Mouse (Mus musculus) erythroblast, embryonic 14.5 days (primary cell): ENCODE data around the gene Brip1. TPM values are rescaled to one million over a fixed set of nuclear protein-coding genes. Genes with fewer than 3 reads are reported as not detected.
"Not testable (repeated sequence)": the region's sequence is repeated elsewhere in the genome, so short reads cannot be mapped to it uniquely, and the experiment has no call there.

ENCODE experiments used
- H3K27me3 ChIP-seq: 2 replicates; pipeline ENCODE4 v1.6.1; 2012; ENCODE audit warnings: inconsistent platforms; ENCODE audit not compliant: control insufficient read depth
- H3K36me3 ChIP-seq: 2 replicates; pipeline ENCODE4 v1.6.1; 2012; ENCODE audit warnings: mild to moderate bottlenecking, inconsistent platforms; ENCODE audit not compliant: control insufficient read depth
- H3K4me1 ChIP-seq: 2 replicates; pipeline ENCODE4 v1.6.1; 2012; ENCODE audit warnings: inconsistent platforms; ENCODE audit not compliant: control insufficient read depth
- H3K4me3 ChIP-seq: replicated peaks from 2 replicates; pipeline ENCODE3; 2012; ENCODE audit warnings: moderate library complexity, mild to moderate bottlenecking, inconsistent platforms
- H3K9me3 ChIP-seq: 2 replicates; pipeline ENCODE4 v1.6.1; 2012; ENCODE audit warnings: low read length, inconsistent platforms, mixed read lengths; ENCODE audit not compliant: control insufficient read depth
- GATA1 ChIP-seq: IDR thresholded peaks from 2 replicates; pipeline ENCODE4 v1.6.1; 2012; ENCODE audit warnings: low read length, inconsistent platforms, mixed read lengths
- TAL1 ChIP-seq: IDR thresholded peaks from 3 replicates; pipeline ENCODE4 v1.6.1; 2012; ENCODE audit warnings: low read length, inconsistent platforms, mixed read lengths
- polyA plus RNA-seq: library from polyadenylated mRNA; stranded (reverse); fragments of >175 nt; gene quantifications from 2 replicates; pipeline ENCODE4 v1.2.3, GENCODE M21; 2012

Brip1 gene
- polyA plus RNA-seq, 1 experiment = 0.08 TPM

GRCm38 (mm10) chr11:86201901-86202675 lies 1.1 kb upstream of the Brip1 start:
- TF ChIP-seq TAL1 (no peak), GATA1 (no peak)
- peaks cover 66% of the 10 kb centered on the region for H3K36me3 ChIP-seq
- peaks cover 42% of the 10 kb centered on the region for H3K4me1 ChIP-seq
- H3K4me3 ChIP-seq = peak overlapping the region; percentile 79
- H3K9me3 ChIP-seq = peaks cover 22% of the 10 kb centered on the region
- H3K27me3 ChIP-seq = no peaks in the 10 kb centered on the region

DNA sequence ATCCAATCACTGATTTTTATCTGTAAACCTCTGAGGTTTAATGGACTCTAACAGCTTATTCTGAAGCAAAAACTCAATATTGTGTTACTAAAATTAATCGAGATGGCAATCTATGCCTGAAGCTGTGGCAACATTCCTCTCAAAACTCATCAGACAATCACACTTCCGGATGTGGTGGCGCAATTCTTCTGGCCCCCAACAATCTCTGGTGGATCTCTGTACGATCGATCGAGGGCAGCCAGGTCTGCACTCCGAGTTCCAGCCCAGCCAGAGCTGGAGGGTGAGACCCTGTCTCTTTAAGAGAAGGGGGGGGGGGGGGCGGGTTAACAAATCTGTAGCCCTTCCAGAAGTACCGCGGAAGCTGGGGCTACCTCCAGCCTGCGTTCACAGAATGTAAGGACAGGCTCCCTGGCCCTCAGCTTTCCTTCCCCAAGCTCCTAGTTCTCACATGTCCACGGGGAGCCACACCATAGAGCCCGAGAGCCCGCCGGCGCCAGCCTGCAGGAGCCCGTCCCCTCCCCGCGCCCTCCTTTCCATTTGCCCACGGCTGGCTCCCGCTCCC lies 452 bp downstream of the Brip1 start:
- TF ChIP-seq TAL1 (no peak), GATA1 (no peak)
- Histone ChIP-seq H3K36me3 (peaks cover 64% of the 10 kb centered on the region), H3K9me3 (peaks cover 20% of the 10 kb centered on the region), H3K4me1 (peaks cover 42% of the 10 kb centered on the region), H3K27me3 (no peaks in the 10 kb centered on the region), H3K4me3 (peak overlapping the region; percentile 79)

GRCm38 (mm10) chr11:86199733-86200132 lies 1.3 kb downstream of the Brip1 start:
- Histone ChIP-seq H3K9me3 (peaks cover 13% of the 10 kb centered on the region), H3K4me3 (peak overlapping the region; percentile 79), H3K27me3 (no peaks in the 10 kb centered on the region), H3K36me3 (peaks cover 64% of the 10 kb centered on the region), H3K4me1 (peaks cover 35% of the 10 kb centered on the region)
- no peak for TF ChIP-seq GATA1
- no peak for TF ChIP-seq TAL1

- not testable (repeated sequence) for H3K4me3 ChIP-seq, H3K4me1 ChIP-seq, H3K27me3 ChIP-seq, H3K9me3 ChIP-seq
- peaks cover 24% of the 10 kb centered on the region for H3K36me3 ChIP-seq
Measured at GRCm38 (mm10) chr11:86185224-86185623, 15.8 kb downstream of the Brip1 start.

- Histone ChIP-seq H3K4me3 (no peak overlapping the region), H3K4me1 (peaks cover 7% of the 10 kb centered on the region; the same call in 1 of the 2 replicates), H3K27me3 (no peaks in the 10 kb centered on the region), H3K9me3 (no peaks in the 10 kb centered on the region), H3K36me3 (peaks cover 10% of the 10 kb centered on the region)
- TF ChIP-seq GATA1 = no peak
- no peak for TF ChIP-seq TAL1
Measured at GRCm38 (mm10) chr11:86175833-86176232, 25.2 kb downstream of the Brip1 start.

DNA sequence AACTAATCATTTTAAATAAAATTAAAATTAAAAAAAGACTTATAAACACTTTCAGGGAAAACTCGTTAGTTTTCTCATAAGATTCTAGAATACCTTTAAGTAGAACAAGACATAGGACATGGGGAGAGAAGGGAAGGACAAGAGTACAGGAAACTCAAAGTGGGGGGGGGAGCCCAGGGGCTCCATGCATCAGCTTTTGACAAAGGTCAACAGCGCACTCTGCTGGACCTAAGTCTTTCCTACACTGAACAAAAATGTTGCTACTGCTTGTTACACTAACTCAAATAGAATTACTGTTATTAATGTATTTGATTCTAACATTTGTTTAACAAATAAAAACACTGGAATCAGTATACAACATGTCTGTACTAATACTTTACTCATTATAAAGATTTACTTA lies 26.8 kb downstream of the Brip1 start:
- H3K4me3 ChIP-seq = no peak overlapping the region
- H3K9me3 ChIP-seq = no peaks in the 10 kb centered on the region
- TF ChIP-seq GATA1 (no peak), TAL1 (no peak)
- H3K4me1 ChIP-seq = peaks cover 13% of the 10 kb centered on the region; the same call in 1 of the 2 replicates
- no peaks in the 10 kb centered on the region for H3K27me3 ChIP-seq
- peaks cover 14% of the 10 kb centered on the region for H3K36me3 ChIP-seq

GRCm38 (mm10) chr11:86170743-86171142 lies 30.2 kb downstream of the Brip1 start:
- peaks cover 13% of the 10 kb centered on the region; the same call in 1 of the 2 replicates for H3K4me1 ChIP-seq

DNA sequence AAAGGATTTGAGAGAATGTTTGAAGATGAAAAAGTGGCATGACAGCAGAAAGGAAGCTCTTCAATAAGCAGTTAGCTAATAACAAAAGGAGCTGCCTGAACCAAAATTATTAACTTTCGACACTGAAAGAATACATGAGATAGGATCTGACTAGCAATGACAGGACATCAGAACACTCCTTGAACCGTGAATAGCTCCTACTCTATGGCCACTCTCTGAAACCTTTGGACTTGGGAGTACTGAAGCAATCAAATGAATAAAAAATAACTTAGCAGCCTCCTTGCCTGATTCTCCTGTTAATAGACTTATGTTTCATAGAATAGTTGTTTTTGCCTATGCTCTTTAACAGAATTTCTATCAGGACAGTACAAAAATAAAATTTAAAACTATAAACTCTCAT lies 40.7 kb downstream of the Brip1 start:
- no peak for TF ChIP-seq TAL1
- no peak for TF ChIP-seq GATA1

More at GRCm38 (mm10) chr11:86170743-86171142, 30.2 kb downstream of the Brip1 start:
- Histone ChIP-seq H3K27me3 (no peaks in the 10 kb centered on the region), H3K36me3 (peaks cover 23% of the 10 kb centered on the region), H3K4me3 (no peak overlapping the region), H3K9me3 (no peaks in the 10 kb centered on the region)
- no peak for TF ChIP-seq GATA1
- TF ChIP-seq TAL1 = no peak

GRCm38 (mm10) chr11:86158950-86159349 lies 42.0 kb downstream of the Brip1 start:
- Histone ChIP-seq H3K27me3 (no peaks in the 10 kb centered on the region), H3K4me3 (no peak overlapping the region), H3K9me3 (no peaks in the 10 kb centered on the region), H3K36me3 (peaks cover 5% of the 10 kb centered on the region), H3K4me1 (peaks cover 7% of the 10 kb centered on the region)
- TF ChIP-seq GATA1 = no peak
- TF ChIP-seq TAL1 = no peak

More for the DNA sequence above, 40.7 kb downstream of the Brip1 start:
- no peaks in the 10 kb centered on the region for H3K9me3 ChIP-seq
- H3K27me3 ChIP-seq = no peaks in the 10 kb centered on the region
- peaks cover 7% of the 10 kb centered on the region for H3K36me3 ChIP-seq
- H3K4me1 ChIP-seq = peaks cover 6% of the 10 kb centered on the region
- no peak overlapping the region for H3K4me3 ChIP-seq
